Mouse (Mus musculus) midbrain, embryonic 11.5 days (tissue): ENCODE data around the gene Anapc5. TPM values are rescaled to one million over a fixed set of nuclear protein-coding genes. Genes with fewer than 3 reads are reported as not detected.

Source experiments
- ATAC-seq: fragments of 200-750 bp; cut with Nextera tagmentation; 2 replicates; pipeline ENCODE4 v1.8.0; 2017; ENCODE audit warnings: moderate TSS enrichment, moderate library complexity; ENCODE audit not compliant: low FRiP score
- DNase-seq: peaks from one replicate; pipeline ENCODE4 v3.0.0; 2015; ENCODE audit warnings: low spot score; ENCODE audit errors: missing footprints
- H3K27ac ChIP-seq: fragments of 300-500 bp; sonication (generic); 2 replicates; pipeline ENCODE4 v1.5.1; 2014; ENCODE audit warnings: low read depth, low read length
- H3K27me3 ChIP-seq: fragments of 300-500 bp; sonication (generic); 2 replicates; pipeline ENCODE4 v1.6.1; 2014; ENCODE audit warnings: mild to moderate bottlenecking, low read length, moderate library complexity, mixed read lengths; ENCODE audit not compliant: control insufficient read depth, insufficient read depth
- H3K36me3 ChIP-seq: fragments of 300-500 bp; sonication (generic); 2 replicates; pipeline ENCODE4 v1.6.1; 2014; ENCODE audit warnings: mild to moderate bottlenecking, low read length, moderate library complexity, mixed read lengths; ENCODE audit not compliant: control insufficient read depth, insufficient read depth
- H3K4me1 ChIP-seq: fragments of 300-500 bp; sonication (generic); 2 replicates; pipeline ENCODE4 v1.6.1; 2014; ENCODE audit warnings: low read length; ENCODE audit not compliant: control insufficient read depth, insufficient read depth
- H3K4me2 ChIP-seq: fragments of 300-500 bp; sonication (generic); 2 replicates; pipeline ENCODE4 v1.6.1; 2014; ENCODE audit warnings: mild to moderate bottlenecking, moderate library complexity
- H3K4me3 ChIP-seq: fragments of 300-500 bp; sonication (generic); 2 replicates; pipeline ENCODE4 v1.5.1; 2014; ENCODE audit warnings: low read depth, low read length
- H3K9ac ChIP-seq: fragments of 300-500 bp; sonication (generic); 2 replicates; pipeline ENCODE4 v1.6.1; 2014; ENCODE audit warnings: low read length
- H3K9me3 ChIP-seq: fragments of 300-500 bp; sonication (generic); 2 replicates; pipeline ENCODE4 v1.6.1; 2016; ENCODE audit warnings: low read length; ENCODE audit not compliant: control insufficient read depth
- WGBS: fragments of 180-500 bp; shearing (Covaris S2); extraction: QIAGEN DNeasy Blood & Tissue Kit; methylation state at CpG from one replicate; pipeline ENCODE4 v1.1.7; 2014; 5-methylcytosine and 5-hydroxymethylcytosine counted together
- polyA plus RNA-seq: library from polyadenylated mRNA; unstranded; fragments of >200 nt; fragmentation: Nextera tagmentation; extraction: Ambion mirVana; gene quantifications from 2 replicates; pipeline ENCODE4 v1.2.1, GENCODE M21; 2014

Gene Anapc5
- polyA plus RNA-seq, 1 experiment from 2014 or later = 497 TPM

DNA sequence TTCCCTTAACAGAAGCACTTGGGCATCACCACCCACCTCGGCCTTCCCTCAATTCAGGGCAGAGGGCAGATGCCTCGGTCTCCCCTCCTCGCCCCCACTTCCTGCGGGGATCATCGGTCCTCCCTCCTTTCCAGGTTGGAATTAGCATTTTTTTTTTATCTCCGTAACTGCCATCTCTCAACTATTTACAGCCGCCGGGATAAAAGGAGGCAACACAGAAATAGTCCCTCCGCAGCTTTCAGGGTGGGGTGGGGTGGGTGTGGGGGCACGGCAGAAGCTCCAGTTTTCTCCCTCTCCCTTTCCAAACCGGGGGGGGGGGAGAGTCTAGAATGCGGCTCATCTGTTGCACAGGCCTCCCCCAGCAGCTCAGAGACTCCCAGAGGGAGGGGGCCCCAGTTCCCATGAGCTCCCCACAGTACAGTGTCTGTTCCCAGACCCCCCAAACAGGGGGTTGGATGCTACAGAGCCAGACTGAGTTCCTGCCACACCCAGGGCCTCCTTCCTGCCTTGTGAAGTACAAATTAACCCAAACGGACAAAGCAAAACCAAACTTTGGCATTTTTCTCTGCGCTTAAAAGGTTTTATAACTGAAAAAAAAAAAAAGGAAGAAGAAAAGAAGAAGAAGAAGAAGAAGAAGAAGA is 45.4 kb downstream of the Anapc5 start:
- ATAC-seq (no peak), DNase-seq (no peak)
- Histone ChIP-seq H3K27ac (no peak overlapping the region), H3K9ac (no peak overlapping the region), H3K36me3 (no peaks in the 10 kb centered on the region), H3K4me2 (no peak overlapping the region), H3K27me3 (no peaks in the 10 kb centered on the region), H3K9me3 (no peaks in the 10 kb centered on the region; the same call in 1 of the 2 replicates), H3K4me3 (no peak overlapping the region), H3K4me1 (peaks cover 8% of the 10 kb centered on the region)
- WGBS = 84% methylated on average over 13 of the region's 14 CpGs

DNA sequence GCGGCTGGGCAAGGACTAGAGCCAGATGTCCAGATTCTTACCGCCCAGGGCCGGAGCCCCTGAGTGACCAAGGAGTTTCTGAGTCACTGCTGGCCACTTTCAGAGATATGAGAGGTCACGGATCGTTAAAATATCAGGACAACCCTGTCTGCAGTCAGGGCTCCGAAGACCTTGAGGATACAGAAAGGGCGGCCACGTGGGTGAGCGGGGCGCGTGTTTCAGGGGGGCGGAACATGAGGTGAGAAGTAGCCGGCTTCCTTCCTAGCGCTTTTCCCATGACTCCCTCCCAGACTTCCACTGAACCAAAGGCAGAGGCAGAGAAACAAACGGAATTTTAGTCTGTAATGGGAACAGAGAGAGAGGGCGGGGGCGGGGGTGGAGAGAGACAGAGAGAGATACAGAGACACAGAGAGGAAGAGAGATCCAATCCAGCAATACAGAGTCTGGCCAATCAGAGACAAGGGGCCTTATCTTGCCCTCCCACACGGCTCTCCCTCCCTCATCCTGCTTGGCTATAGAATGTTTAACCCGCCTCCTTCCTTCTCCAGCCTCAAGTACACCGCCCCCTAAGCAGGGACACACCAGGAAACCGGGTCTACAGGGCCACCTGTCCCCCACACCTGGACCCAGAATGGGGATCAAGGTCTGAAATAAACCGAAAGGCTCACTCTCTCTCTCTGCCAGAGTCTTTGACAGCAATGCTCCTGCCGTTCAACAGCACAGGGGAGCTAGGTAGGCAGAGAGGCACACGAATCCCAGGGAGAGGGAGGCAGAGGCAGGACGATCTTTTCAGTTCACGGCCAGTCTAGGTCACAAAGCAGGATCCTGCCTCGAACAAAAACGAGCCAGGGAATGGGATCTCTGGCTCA is 46.2 kb downstream of the Anapc5 start:
- Histone ChIP-seq H3K9ac (no peak overlapping the region), H3K9me3 (no peaks in the 10 kb centered on the region; the same call in 1 of the 2 replicates), H3K4me3 (no peak overlapping the region), H3K27me3 (no peaks in the 10 kb centered on the region), H3K27ac (no peak overlapping the region), H3K36me3 (no peaks in the 10 kb centered on the region), H3K4me1 (peaks cover 8% of the 10 kb centered on the region), H3K4me2 (no peak overlapping the region)
- 79% methylated on average over 28 of the region's 28 CpGs for WGBS
- DNase-seq (no peak), ATAC-seq (no peak)

DNA sequence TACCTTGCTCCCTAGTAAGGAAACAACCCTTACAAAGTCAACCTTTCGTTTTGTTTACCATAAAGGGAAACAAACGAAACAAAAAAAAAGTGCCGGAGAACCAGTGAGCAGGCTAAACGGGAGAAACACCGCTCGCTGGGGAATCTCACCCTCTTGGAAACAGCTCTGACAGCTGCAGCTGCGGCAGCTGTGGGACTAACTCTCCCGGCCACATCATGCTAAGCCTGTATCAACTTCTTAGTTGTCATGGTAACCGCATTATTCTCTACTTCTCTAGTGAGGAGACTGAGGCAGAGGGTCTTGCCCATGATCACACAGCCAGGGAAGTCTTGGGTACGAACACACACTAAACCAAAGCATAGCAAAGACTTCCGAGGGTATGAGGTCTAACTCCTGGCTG is 47.4 kb downstream of the Anapc5 start:
- no peaks in the 10 kb centered on the region for H3K36me3 ChIP-seq
- no peak overlapping the region for H3K9ac ChIP-seq
- peaks cover 8% of the 10 kb centered on the region for H3K4me1 ChIP-seq
- DNase-seq (peak; percentile 88), ATAC-seq (no peak)
- WGBS = 76% methylated on average over 11 of the region's 11 CpGs
- H3K27ac ChIP-seq = no peak overlapping the region
- H3K4me3 ChIP-seq = no peak overlapping the region
- no peaks in the 10 kb centered on the region; the same call in 1 of the 2 replicates for H3K9me3 ChIP-seq
- H3K4me2 ChIP-seq = no peak overlapping the region
- no peaks in the 10 kb centered on the region for H3K27me3 ChIP-seq

DNA sequence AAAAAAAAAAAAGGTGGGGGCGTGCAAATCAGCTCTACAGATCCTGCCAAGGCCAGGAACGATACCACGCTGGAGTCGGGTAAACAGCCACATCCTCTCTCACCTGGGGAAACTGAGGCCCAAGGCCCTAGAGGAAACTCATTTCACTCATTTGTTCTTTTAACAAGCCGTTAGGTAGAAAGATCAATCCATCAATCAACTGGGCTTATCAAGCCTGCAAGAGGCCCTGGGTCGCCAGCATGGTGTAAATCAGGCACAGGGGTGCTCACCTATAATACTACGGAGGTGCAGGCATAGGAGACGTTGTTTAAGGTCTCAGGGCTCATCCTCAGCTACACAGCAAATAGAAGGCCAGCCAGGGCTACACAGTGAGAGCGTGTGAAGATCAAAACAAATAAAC is 49.7 kb downstream of the Anapc5 start:
- Histone ChIP-seq H3K36me3 (no peaks in the 10 kb centered on the region), H3K4me2 (no peak overlapping the region), H3K27ac (no peak overlapping the region), H3K4me1 (peaks cover 3% of the 10 kb centered on the region), H3K27me3 (no peaks in the 10 kb centered on the region), H3K4me3 (no peak overlapping the region), H3K9me3 (no peaks in the 10 kb centered on the region; the same call in 1 of the 2 replicates), H3K9ac (no peak overlapping the region)
- no peak for ATAC-seq
- WGBS = 94% methylated on average over 9 of the region's 9 CpGs
- DNase-seq = no peak

DNA sequence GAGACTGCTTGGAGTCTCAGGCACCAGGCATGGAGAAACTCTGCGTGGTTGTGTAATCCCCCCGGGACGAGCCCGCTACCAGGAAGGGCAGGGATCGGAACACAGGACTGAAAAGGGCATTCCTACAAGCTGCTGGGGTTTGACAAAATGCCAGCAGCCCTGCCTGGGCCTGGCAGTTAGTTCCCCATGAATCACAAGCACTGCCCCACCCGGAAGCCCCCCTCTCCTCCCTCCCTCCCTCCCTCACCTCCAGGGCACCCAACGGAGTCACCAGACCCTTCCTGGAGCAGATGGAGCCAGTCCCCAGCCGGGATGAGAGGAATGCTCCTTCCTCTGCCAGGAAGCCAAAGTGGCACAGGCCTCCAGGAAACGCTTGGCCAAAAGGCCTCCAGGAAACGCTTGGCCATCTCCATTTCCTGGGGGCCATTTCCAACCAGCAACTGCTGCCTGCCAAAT is 50.3 kb downstream of the Anapc5 start:
- no peaks in the 10 kb centered on the region for H3K36me3 ChIP-seq
- H3K9ac ChIP-seq = no peak overlapping the region
- 83% methylated on average over 10 of the region's 10 CpGs for WGBS
- DNase-seq = no peak
- H3K27me3 ChIP-seq = no peaks in the 10 kb centered on the region
- H3K9me3 ChIP-seq = no peaks in the 10 kb centered on the region
- H3K4me2 ChIP-seq = no peak overlapping the region
- no peak overlapping the region for H3K4me3 ChIP-seq
- peaks cover 3% of the 10 kb centered on the region for H3K4me1 ChIP-seq
- no peak overlapping the region for H3K27ac ChIP-seq
- ATAC-seq = no peak

DNA sequence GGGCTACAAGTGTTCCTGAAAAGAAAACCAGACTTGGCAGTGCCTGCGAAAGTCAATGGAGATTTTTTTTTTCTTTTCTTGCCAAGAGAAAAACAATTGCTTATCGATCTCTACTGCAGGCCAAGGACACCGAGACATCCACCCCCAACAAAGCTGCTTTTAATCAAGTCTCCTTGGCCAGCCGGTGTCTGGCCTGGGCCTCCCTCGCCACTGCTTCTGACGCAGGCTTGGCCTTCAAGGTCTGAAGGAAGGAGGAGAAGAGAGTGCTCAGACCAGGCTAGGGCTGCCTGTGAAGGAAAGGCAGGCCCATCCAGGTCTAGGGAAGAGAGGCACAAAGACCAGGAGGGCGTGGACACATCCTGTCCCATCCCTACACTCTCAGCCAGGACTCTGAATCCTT is 50.8 kb downstream of the Anapc5 start:
- no peak for DNase-seq
- no peak for ATAC-seq
- Histone ChIP-seq H3K27ac (no peak overlapping the region), H3K36me3 (no peaks in the 10 kb centered on the region), H3K9me3 (no peaks in the 10 kb centered on the region), H3K27me3 (no peaks in the 10 kb centered on the region), H3K4me3 (no peak overlapping the region), H3K9ac (no peak overlapping the region), H3K4me1 (peaks cover 3% of the 10 kb centered on the region), H3K4me2 (no peak overlapping the region)
- WGBS = 83% methylated on average over 7 of the region's 7 CpGs

DNA sequence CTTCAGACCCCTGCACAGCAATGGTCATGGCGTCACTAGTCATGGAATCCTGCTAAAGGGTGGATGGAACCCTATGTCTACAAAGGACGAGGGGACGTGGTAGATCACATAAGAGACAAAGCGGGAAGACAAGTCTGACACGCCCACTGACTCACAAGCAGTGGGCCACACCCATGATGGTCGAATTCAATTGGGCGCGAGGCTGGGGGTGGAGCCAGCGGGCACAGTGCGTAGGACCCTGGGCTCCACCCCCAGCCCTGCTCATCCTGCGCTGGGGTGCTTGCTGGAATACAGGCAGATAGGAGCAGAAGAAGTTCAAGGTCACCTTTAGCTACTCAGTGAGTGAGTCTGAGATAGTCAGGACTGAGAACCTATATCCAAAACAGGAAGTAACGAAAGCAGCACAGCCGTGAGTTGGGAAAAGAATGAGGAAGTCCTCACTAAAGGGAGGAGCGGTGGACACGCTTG is 52.0 kb downstream of the Anapc5 start:
- no peaks in the 10 kb centered on the region for H3K36me3 ChIP-seq
- H3K4me1 ChIP-seq = peaks cover 3% of the 10 kb centered on the region
- no peak overlapping the region for H3K27ac ChIP-seq
- no peak overlapping the region for H3K4me3 ChIP-seq
- ATAC-seq (no peak), DNase-seq (no peak)
- no peak overlapping the region for H3K4me2 ChIP-seq
- H3K9ac ChIP-seq = no peak overlapping the region
- no peaks in the 10 kb centered on the region for H3K27me3 ChIP-seq
- WGBS = 87% methylated on average over 15 of the region's 15 CpGs
- H3K9me3 ChIP-seq = no peaks in the 10 kb centered on the region

DNA sequence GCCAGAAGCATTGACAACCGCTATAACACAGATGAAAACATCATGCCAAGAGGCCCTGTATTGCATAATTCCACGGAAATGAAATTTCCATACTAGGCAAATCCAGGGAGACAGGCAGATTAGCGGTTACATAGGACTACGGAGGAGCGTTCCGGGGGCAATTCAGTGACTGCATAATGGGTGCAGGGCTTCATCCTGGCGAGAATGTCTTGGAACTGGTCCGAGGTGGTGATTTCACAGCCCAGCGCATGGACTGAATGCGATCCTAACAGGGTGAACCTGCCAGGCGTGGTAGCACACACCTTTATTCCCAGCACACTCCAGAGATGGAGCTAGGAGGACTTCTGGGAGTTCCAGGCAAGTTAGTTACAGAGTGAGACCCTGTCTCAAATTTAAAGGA is 53.9 kb downstream of the Anapc5 start:
- Histone ChIP-seq H3K27ac (no peak overlapping the region), H3K27me3 (no peaks in the 10 kb centered on the region), H3K4me2 (no peak overlapping the region), H3K9me3 (no peaks in the 10 kb centered on the region), H3K9ac (no peak overlapping the region), H3K4me1 (no peaks in the 10 kb centered on the region), H3K36me3 (no peaks in the 10 kb centered on the region), H3K4me3 (no peak overlapping the region)
- WGBS = 93% methylated on average over 11 of the region's 11 CpGs
- no peak for DNase-seq
- ATAC-seq = no peak

DNA sequence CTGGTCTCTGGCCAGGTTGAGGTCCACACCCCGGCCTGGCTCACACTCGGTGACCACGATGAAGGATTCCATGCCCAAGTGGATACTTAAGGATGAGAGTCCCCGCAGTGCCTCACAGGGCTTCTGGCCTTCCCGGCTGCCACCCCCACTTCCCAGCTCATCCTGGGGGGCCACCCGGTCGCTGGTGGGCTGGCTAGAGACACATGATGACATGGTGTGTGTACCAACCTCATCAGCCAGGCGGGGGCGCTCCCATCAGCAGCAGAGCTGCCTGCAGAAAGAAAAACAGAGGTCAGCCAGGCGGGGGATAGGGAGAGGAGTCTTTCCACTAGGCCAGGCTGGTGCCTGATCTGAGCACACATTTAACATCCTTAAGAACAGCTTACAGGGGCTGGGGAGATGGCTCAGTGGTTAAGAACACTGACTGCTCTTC is 57.1 kb downstream of the Anapc5 start:
- DNase-seq (no peak), ATAC-seq (no peak)
- 64% methylated on average over 10 of the region's 10 CpGs for WGBS
- Histone ChIP-seq H3K9ac (no peak overlapping the region), H3K4me1 (no peaks in the 10 kb centered on the region), H3K27ac (no peak overlapping the region), H3K4me2 (no peak overlapping the region), H3K27me3 (no peaks in the 10 kb centered on the region), H3K36me3 (no peaks in the 10 kb centered on the region), H3K4me3 (no peak overlapping the region), H3K9me3 (no peaks in the 10 kb centered on the region)
